Mouse (Mus musculus): ENCODE results near the gene Cdk13. TPM values are rescaled to one million over a fixed set of nuclear protein-coding genes. Genes with fewer than 3 reads are reported as not detected.

Gene Cdk13
- polyA plus RNA-seq, 1 experiment from 2014 or later = 5.8 TPM

- H3K4me2 ChIP-seq (ENCODE audit: low read depth, low read length) = peak overlapping the region; percentile 81
- peak overlapping the region; percentile 99 for H3K9ac ChIP-seq (ENCODE audit: low read depth, low read length)
- peak overlapping the region; percentile 100 for H3K4me3 ChIP-seq (ENCODE audit: low read depth, low read length)
- H3K27me3 ChIP-seq (ENCODE audit: control insufficient read depth, insufficient read depth, low read depth, low read length) = no peaks in the 10 kb centered on the region
- H3K9me3 ChIP-seq (replicated peaks; ENCODE audit: control insufficient read depth, low read length) = no peaks in the 10 kb centered on the region
- H3K4me1 ChIP-seq (ENCODE audit: control insufficient read depth, low read depth, low read length) = peaks cover 10% of the 10 kb centered on the region
- 0% methylated on average over 14 of the region's 14 CpGs for whole genome bisulfite sequencing (ENCODE audit: insufficient replicate concordance)
- ATAC-seq (ENCODE audit: low read depth) = no peak
- no peaks in the 10 kb centered on the region for H3K36me3 ChIP-seq (ENCODE audit: control insufficient read depth, insufficient read depth)
- peak overlapping the region; percentile 98 for H3K27ac ChIP-seq (ENCODE audit: low read length)
Measured at GRCm38 (mm10) chr13:17805614-17805975, 698 bp upstream of the Cdk13 start.

GRCm38 (mm10) chr13:17804058-17804841, 647 bp downstream of the Cdk13 start:
- Histone ChIP-seq H3K27me3 (ENCODE audit: control insufficient read depth, insufficient read depth, low read depth, low read length) (no peaks in the 10 kb centered on the region), H3K9me3 (replicated peaks; ENCODE audit: control insufficient read depth, low read length) (no peaks in the 10 kb centered on the region), H3K4me1 (ENCODE audit: control insufficient read depth, low read depth, low read length) (peaks cover 17% of the 10 kb centered on the region), H3K4me2 (ENCODE audit: low read depth, low read length) (peak overlapping the region; percentile 81), H3K4me3 (ENCODE audit: low read depth, low read length) (peak overlapping the region; percentile 100), H3K36me3 (ENCODE audit: control insufficient read depth, insufficient read depth) (no peaks in the 10 kb centered on the region), H3K27ac (ENCODE audit: low read length) (peak overlapping the region; percentile 98), H3K9ac (ENCODE audit: low read depth, low read length) (peak overlapping the region; percentile 99)
- WGBS (ENCODE audit: insufficient replicate concordance) = under 1% methylated on average over 92 of the region's 105 CpGs
- ATAC-seq (ENCODE audit: low read depth) = peak; percentile 1; the same call in 1 of the 2 replicates

- H3K4me1 ChIP-seq (ENCODE audit: control insufficient read depth, low read depth, low read length) = peaks cover 19% of the 10 kb centered on the region
- H3K4me3 ChIP-seq (ENCODE audit: low read depth, low read length) = peak overlapping the region; percentile 100
- H3K4me2 ChIP-seq (ENCODE audit: low read depth, low read length) = peak overlapping the region; percentile 81
- H3K9ac ChIP-seq (ENCODE audit: low read depth, low read length) = peak overlapping the region; percentile 99
- H3K27ac ChIP-seq (ENCODE audit: low read length) = peak overlapping the region; percentile 98
- under 1% methylated on average over 84 of the region's 85 CpGs for WGBS (ENCODE audit: insufficient replicate concordance)
- H3K36me3 ChIP-seq (ENCODE audit: control insufficient read depth, insufficient read depth) = no peaks in the 10 kb centered on the region
- no peaks in the 10 kb centered on the region for H3K27me3 ChIP-seq (ENCODE audit: control insufficient read depth, insufficient read depth, low read depth, low read length)
- no peaks in the 10 kb centered on the region for H3K9me3 ChIP-seq (replicated peaks; ENCODE audit: control insufficient read depth, low read length)
- peak; percentile 30 for ATAC-seq (ENCODE audit: low read depth)
Measured at GRCm38 (mm10) chr13:17803331-17804057, 1.4 kb downstream of the Cdk13 start.

GRCm38 (mm10) chr13:17802880-17803279, 2.0 kb downstream of the Cdk13 start:
- H3K27me3 ChIP-seq (ENCODE audit: control insufficient read depth, insufficient read depth, low read depth, low read length) = no peaks in the 10 kb centered on the region
- peak overlapping the region; percentile 81 for H3K4me2 ChIP-seq (ENCODE audit: low read depth, low read length)
- under 1% methylated on average over 3 of the region's 3 CpGs for WGBS (ENCODE audit: insufficient replicate concordance)

GRCm38 (mm10) chr13:17799735-17800134, 5.2 kb downstream of the Cdk13 start:
- Histone ChIP-seq H3K4me2 (ENCODE audit: low read depth, low read length) (peak overlapping the region; percentile 39), H3K4me1 (ENCODE audit: control insufficient read depth, low read depth, low read length) (peaks cover 20% of the 10 kb centered on the region), H3K27ac (ENCODE audit: low read length) (peak overlapping the region; percentile 78), H3K4me3 (ENCODE audit: low read depth, low read length) (0 out of 2 replicates have a peak overlapping the region, but pooled peaks have one; percentile 13), H3K9me3 (replicated peaks; ENCODE audit: control insufficient read depth, low read length) (no peaks in the 10 kb centered on the region), H3K27me3 (ENCODE audit: control insufficient read depth, insufficient read depth, low read depth, low read length) (no peaks in the 10 kb centered on the region), H3K9ac (ENCODE audit: low read depth, low read length) (peak overlapping the region; percentile 31; the same call in 1 of the 2 replicates), H3K36me3 (ENCODE audit: control insufficient read depth, insufficient read depth) (peaks cover 2% of the 10 kb centered on the region; the same call in 1 of the 2 replicates)
- peak; percentile 31 for ATAC-seq (ENCODE audit: low read depth)
- WGBS (ENCODE audit: insufficient replicate concordance) = 74% methylated on average over 2 of the region's 2 CpGs

More at GRCm38 (mm10) chr13:17802880-17803279, 2.0 kb downstream of the Cdk13 start:
- Histone ChIP-seq H3K9me3 (replicated peaks; ENCODE audit: control insufficient read depth, low read length) (no peaks in the 10 kb centered on the region), H3K4me3 (ENCODE audit: low read depth, low read length) (peak overlapping the region; percentile 100), H3K36me3 (ENCODE audit: control insufficient read depth, insufficient read depth) (no peaks in the 10 kb centered on the region), H3K27ac (ENCODE audit: low read length) (peak overlapping the region; percentile 98), H3K9ac (ENCODE audit: low read depth, low read length) (peak overlapping the region; percentile 99), H3K4me1 (ENCODE audit: control insufficient read depth, low read depth, low read length) (peaks cover 19% of the 10 kb centered on the region)
- no peak for ATAC-seq (ENCODE audit: low read depth)

GRCm38 (mm10) chr13:17795757-17796456, 9.0 kb downstream of the Cdk13 start:
- Histone ChIP-seq H3K36me3 (ENCODE audit: control insufficient read depth, insufficient read depth) (peaks cover 2% of the 10 kb centered on the region; the same call in 1 of the 2 replicates), H3K4me1 (ENCODE audit: control insufficient read depth, low read depth, low read length) (peaks cover 15% of the 10 kb centered on the region), H3K4me3 (ENCODE audit: low read depth, low read length) (no peak overlapping the region), H3K4me2 (ENCODE audit: low read depth, low read length) (no peak overlapping the region), H3K9ac (ENCODE audit: low read depth, low read length) (no peak overlapping the region), H3K27ac (ENCODE audit: low read length) (no peak overlapping the region), H3K9me3 (replicated peaks; ENCODE audit: control insufficient read depth, low read length) (no peaks in the 10 kb centered on the region), H3K27me3 (ENCODE audit: control insufficient read depth, insufficient read depth, low read depth, low read length) (no peaks in the 10 kb centered on the region)
- 69% methylated on average over 3 of the region's 3 CpGs for WGBS (ENCODE audit: insufficient replicate concordance)
- ATAC-seq (ENCODE audit: low read depth) = no peak

GRCm38 (mm10) chr13:17783643-17784042, 21.3 kb downstream of the Cdk13 start:
- ATAC-seq (ENCODE audit: low read depth) = no peak

GRCm38 (mm10) chr13:17779923-17780322, 25.0 kb downstream of the Cdk13 start:
- 41% methylated on average over 2 of the region's 2 CpGs for whole genome bisulfite sequencing (ENCODE audit: insufficient replicate concordance)
- Histone ChIP-seq H3K27me3 (ENCODE audit: control insufficient read depth, insufficient read depth, low read depth, low read length) (no peaks in the 10 kb centered on the region), H3K27ac (ENCODE audit: low read length) (no peak overlapping the region), H3K4me1 (ENCODE audit: control insufficient read depth, low read depth, low read length) (peaks cover 4% of the 10 kb centered on the region), H3K36me3 (ENCODE audit: control insufficient read depth, insufficient read depth) (no peaks in the 10 kb centered on the region), H3K9ac (ENCODE audit: low read depth, low read length) (no peak overlapping the region), H3K4me3 (ENCODE audit: low read depth, low read length) (no peak overlapping the region), H3K4me2 (ENCODE audit: low read depth, low read length) (no peak overlapping the region), H3K9me3 (replicated peaks; ENCODE audit: control insufficient read depth, low read length) (no peaks in the 10 kb centered on the region)
- ATAC-seq (ENCODE audit: low read depth) = no peak

More at GRCm38 (mm10) chr13:17783643-17784042, 21.3 kb downstream of the Cdk13 start:
- H3K36me3 ChIP-seq (ENCODE audit: control insufficient read depth, insufficient read depth) = no peaks in the 10 kb centered on the region
- H3K9ac ChIP-seq (ENCODE audit: low read depth, low read length) = no peak overlapping the region
- no peak overlapping the region for H3K4me3 ChIP-seq (ENCODE audit: low read depth, low read length)
- 90% methylated on average over 5 of the region's 5 CpGs for WGBS (ENCODE audit: insufficient replicate concordance)
- no peaks in the 10 kb centered on the region for H3K9me3 ChIP-seq (replicated peaks; ENCODE audit: control insufficient read depth, low read length)
- H3K4me1 ChIP-seq (ENCODE audit: control insufficient read depth, low read depth, low read length) = peaks cover 4% of the 10 kb centered on the region
- H3K27ac ChIP-seq (ENCODE audit: low read length) = no peak overlapping the region
- H3K27me3 ChIP-seq (ENCODE audit: control insufficient read depth, insufficient read depth, low read depth, low read length) = no peaks in the 10 kb centered on the region
- no peak overlapping the region for H3K4me2 ChIP-seq (ENCODE audit: low read depth, low read length)
